Mouse (Mus musculus) gastrocnemius, postnatal 25 days (tissue): ENCODE measurements around the gene Trim27. TPM values are rescaled to one million over a fixed set of nuclear protein-coding genes. Genes with fewer than 3 reads are reported as not detected.
A peak's percentile ranks its signal among the peaks of the same experiment; 100 is the strongest.

Experiments
- DNase-seq: peaks from one replicate; pipeline ENCODE4 v3.0.0; 2022
- total RNA-seq, 2 experiments: library from RNA; stranded (reverse); gene quantifications; 1 replicate in 1 of 2; 2 replicates in 1 of 2; pipeline ENCODE4 v1.2.3; 2021

The Trim27 gene
- total RNA-seq, 2 experiments from 2014 or later, result 20.6 to 24.7 TPM

DNA sequence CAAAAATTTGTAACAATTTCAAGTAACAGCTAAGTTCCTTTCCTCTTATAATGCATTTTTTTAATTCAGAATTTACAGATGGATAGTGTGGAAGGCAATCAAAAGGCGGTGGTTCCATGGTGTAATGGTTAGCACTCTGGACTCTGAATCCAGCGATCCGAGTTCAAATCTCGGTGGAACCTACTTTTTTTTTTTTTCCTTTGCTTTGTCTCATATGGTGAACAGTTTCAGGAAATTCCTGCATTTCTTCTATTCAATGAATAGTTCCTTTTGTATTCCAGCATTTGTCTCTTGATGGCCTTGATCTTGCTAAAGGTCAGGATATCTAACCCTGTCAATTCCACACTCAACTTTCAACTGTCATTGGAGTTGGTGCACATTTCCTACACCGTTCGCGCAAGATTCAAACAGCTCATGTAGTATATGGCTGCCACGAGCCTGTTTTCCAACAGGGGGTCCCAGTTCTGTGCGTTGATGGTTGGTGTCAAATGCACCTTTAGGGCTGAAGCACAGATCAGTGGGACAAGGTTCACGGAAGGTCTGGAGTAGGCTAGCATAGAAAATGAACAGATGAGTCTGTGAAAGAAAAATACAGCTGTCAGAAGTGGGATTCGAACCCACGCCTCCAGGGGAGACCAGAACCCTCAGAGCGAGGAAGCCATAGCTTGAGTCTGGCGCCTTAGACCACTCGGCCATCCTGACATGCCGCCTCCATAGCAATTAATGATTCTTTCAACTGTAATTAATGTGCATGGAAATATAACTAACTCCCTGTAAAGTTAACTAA lies 6.8 kb upstream of the Trim27 start:
- DNase-seq, result peak; percentile 27

- DNase-seq, result peak; percentile 80
Observed at GRCm38 (mm10) chr13:21173072-21173471, 6.2 kb upstream of the Trim27 start.

DNA sequence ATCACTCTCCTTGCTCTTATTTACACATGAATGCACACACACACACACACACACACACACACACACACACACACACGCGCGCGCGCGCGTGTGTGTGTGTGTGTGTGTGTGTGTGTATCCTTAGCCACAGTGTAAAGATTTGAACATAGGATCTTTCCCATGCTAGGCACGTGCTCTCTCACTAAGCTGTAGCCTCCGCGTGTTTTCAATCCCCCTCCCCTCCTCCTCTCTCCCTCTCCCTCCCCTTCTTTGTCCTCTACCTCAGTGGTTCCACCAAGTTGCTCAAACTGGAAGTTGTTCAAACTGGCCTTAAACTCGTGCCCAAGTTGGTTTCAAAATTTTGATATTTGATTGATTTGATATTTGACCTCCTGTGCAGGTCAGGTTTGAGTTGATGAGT lies 2.5 kb upstream of the Trim27 start:
- DNase-seq, result no peak

DNA sequence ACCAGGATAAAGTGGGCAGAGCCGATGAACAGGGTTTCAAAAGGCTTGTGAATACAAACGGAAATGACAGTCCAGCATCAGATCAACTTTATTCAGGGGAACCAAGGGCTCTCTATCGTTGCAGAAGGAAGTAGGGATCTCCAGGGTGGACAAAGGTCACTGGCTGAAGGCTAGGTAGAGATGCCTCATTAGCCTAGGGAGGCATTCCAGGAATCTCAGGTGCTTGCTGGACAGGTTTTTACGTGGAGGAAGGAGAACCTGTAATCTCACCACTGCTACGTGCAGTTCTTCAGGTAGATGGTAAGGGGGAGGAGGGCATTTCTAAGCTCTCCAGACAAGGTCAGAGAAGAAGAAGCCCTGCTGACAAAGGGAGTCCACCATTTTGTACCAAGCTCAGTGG lies 1.6 kb upstream of the Trim27 start:
- no peak for DNase-seq

- DNase-seq, result no peak
Observed at GRCm38 (mm10) chr13:21178364-21178763, 881 bp upstream of the Trim27 start.

GRCm38 (mm10) chr13:21179724-21180550 lies 692 bp downstream of the Trim27 start:
- peak; percentile 88 for DNase-seq

- DNase-seq, result peak; percentile 42
Observed at GRCm38 (mm10) chr13:21180551-21181530, 1.6 kb downstream of the Trim27 start.

GRCm38 (mm10) chr13:21181996-21182395 lies 2.8 kb downstream of the Trim27 start:
- no peak for DNase-seq

DNA sequence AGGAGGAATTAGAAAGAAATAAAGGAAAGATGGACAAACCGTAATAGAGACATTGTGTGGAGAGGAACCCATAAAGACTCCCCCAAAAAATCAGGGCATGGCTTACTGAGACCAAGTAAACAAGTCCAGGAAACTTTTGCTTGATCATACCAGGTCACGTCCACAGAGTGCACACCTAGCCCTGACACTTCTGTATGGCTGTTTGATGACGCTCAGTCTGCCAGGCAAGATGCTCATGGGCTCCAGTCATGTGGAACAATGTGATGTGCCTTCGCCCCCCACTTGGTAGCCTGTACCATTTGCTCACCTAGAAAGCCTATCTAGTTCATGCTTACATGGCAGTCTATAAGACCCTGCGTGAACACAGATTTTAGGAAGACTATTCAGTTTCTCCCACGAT lies 3.8 kb downstream of the Trim27 start:
- DNase-seq, result no peak

DNA sequence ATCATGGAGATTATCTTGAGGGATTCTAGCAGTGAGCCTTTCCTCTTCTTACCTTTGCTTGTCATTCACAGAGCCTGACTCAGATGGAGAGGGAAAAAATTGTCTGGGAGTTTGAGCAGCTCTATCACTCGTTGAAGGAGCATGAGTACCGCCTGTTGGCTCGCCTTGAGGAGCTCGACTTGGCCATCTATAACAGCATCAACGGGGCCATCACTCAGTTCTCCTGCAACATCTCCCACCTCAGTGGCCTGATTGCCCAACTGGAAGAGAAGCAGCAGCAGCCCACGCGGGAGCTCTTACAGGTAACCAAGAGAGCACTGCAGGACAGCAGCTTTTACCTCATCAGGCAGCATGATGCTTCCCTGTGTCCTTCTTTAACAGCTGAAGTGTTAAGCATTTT lies 4.4 kb downstream of the Trim27 start:
- DNase-seq, result no peak

GRCm38 (mm10) chr13:21185521-21185920 lies 6.3 kb downstream of the Trim27 start:
- DNase-seq, result no peak

GRCm38 (mm10) chr13:21195406-21196228 lies 16.4 kb downstream of the Trim27 start:
- DNase-seq, result no peak

DNA sequence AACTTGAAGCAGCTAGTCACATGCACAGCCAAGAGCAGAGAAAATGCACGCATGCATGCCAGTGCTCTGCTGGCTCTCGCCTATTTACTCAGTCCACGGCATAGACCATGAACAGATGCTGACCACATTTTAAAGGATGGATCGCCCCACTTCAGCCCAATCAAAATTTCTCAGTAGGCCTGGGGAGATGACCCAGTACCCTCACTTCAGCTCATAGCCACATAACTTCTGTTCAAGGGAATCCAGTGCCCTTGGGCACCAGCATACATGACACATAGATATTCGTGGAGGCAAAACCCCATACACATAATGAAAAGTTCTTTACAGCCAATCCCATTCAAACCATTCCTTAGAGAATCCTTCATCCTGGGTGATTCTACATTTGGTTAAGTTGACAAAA lies 18.5 kb downstream of the Trim27 start:
- DNase-seq, result no peak

DNA sequence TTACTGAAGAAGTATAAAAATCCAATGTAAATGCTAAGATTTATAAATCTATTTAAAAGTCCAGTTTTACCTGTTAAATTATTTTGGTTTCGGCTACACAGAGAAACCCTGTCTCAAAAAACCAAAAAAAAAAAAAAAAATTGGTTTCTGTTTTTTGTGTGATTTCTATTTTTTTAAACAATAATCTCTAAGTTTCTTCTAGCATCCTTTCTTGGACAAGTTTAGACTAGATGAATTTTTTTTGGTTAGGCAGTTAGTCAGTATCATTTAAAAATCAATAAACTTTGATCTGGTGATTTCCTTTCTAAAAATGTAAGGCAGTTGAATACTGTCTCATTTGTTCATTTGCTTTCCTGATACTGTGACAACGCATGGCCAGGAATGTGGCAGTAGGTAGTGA lies 19.1 kb downstream of the Trim27 start:
- DNase-seq, result no peak

- DNase-seq, result no peak
Observed at GRCm38 (mm10) chr13:21199046-21200028, 20.1 kb downstream of the Trim27 start.

DNA sequence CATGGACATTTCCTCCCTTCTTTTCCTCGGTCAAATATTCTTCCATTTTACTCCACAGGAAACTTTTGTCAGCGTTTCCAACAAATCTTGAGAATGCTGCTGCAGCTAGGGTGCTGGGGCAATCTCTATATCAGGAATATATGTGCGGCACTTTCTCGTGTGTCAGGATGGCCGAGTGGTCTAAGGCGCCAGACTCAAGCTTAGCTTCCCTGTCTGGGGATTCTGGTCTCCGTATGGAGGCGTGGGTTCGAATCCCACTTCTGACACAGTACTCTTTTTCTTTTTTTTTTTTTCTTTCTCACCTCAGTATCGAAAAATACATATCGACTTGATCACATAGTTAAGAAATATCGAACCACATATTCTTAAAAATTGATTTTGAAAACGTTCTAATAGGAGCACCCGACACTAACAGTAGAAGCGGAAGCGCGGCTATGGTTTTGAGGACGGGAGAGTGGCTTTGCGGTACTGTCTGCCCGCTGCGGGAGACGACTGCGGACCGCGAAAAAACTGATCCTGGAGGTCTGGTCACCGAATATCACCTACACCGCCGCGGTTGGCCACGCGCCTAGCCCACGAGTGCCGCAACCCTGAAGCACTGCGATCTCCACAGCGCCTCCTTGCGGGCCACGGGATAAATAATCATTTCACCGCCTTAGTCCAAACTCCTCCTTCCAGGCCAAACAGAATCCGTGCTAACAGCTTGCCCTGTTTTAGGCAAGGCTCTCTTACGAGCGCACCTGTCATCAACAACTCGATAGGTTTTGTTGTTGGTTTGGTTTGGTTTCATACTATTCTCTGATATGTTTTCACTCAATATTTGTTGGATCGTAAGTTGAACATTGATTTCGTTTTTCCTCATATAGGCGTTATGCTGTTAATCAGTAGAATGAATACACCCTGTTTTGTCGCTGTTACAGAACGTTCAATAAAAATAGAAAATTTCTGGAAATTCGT lies 21.1 kb downstream of the Trim27 start:
- peak; percentile 83 for DNase-seq

GRCm38 (mm10) chr13:21215275-21215983 lies 36.2 kb downstream of the Trim27 start:
- no peak for DNase-seq

DNA sequence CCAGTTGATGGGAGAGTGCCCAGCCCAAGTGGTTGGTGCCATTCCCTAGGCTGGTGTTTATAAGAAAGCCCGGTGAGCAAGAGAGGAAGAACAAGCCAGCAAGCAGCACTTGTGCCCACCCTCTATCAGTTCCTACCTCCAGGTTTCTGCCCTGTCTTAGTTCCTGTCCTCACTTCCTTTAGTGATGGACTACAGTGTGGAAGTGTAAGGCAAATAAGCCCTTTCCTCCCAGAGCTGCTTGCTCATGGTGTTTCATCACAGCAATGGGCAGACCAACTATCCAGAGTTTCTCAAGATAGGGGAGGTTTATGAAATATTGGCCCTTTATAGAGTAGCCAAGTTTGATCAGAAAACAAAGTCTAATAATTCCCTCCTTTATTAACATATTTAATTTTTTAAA lies 37.5 kb downstream of the Trim27 start:
- no peak for DNase-seq
